Mouse (Mus musculus) lung, embryonic 14.5 days (tissue): ENCODE measurements around the gene Copz1. TPM values are rescaled to one million over a fixed set of nuclear protein-coding genes. Genes with fewer than 3 reads are reported as not detected.
A peak's percentile ranks its signal among the peaks of the same experiment; 100 is the strongest.

Experiments
- ATAC-seq: fragments of 200-750 bp; cut with Nextera tagmentation; 2 replicates; pipeline ENCODE4 v1.8.0; 2017; ENCODE audit warnings: mild to moderate bottlenecking, moderate TSS enrichment, moderate library complexity; ENCODE audit not compliant: insufficient read depth
- DNase-seq: peaks from one replicate; pipeline ENCODE4 v3.0.0-alpha.2; 2015
- H3K27ac ChIP-seq: fragments of 300-500 bp; sonication (generic); 2 replicates; pipeline ENCODE4 v1.5.1; 2014; ENCODE audit warnings: low read depth, mild to moderate bottlenecking, moderate library complexity
- H3K27me3 ChIP-seq: fragments of 300-500 bp; sonication (generic); 2 replicates; pipeline ENCODE4 v1.6.1; 2014; ENCODE audit warnings: low read length, control low read depth; ENCODE audit not compliant: insufficient read depth
- H3K36me3 ChIP-seq: fragments of 300-500 bp; sonication (generic); 2 replicates; pipeline ENCODE4 v1.6.1; 2014; ENCODE audit warnings: control low read depth; ENCODE audit not compliant: insufficient read depth
- H3K4me1 ChIP-seq: fragments of 300-500 bp; sonication (generic); 2 replicates; pipeline ENCODE4 v1.6.1; 2014; ENCODE audit warnings: antibody characterized with exemption, control low read depth; ENCODE audit not compliant: insufficient read depth
- H3K4me2 ChIP-seq: fragments of 300-500 bp; sonication (generic); 2 replicates; pipeline ENCODE4 v1.6.1; 2014; ENCODE audit warnings: mild to moderate bottlenecking
- H3K4me3 ChIP-seq: fragments of 300-500 bp; sonication (generic); 2 replicates; pipeline ENCODE4 v1.5.1; 2014; ENCODE audit warnings: low read depth, low read length
- H3K9ac ChIP-seq: fragments of 300-500 bp; sonication (generic); 2 replicates; pipeline ENCODE4 v1.6.1; 2014
- H3K9me3 ChIP-seq: fragments of 300-500 bp; sonication (generic); 2 replicates; pipeline ENCODE4 v1.6.1; 2016; ENCODE audit warnings: low read depth, low read length, control low read depth
- CTCF ChIP-seq: IDR thresholded peaks from 2 replicates; pipeline ENCODE4 v1.5.1; 2016; ENCODE audit warnings: antibody characterized with exemption, low read depth
- WGBS: fragments of 180-500 bp; shearing (Covaris S2); extraction: QIAGEN DNeasy Blood & Tissue Kit; methylation state at CpG from one replicate; pipeline ENCODE4 v1.1.7; 2014; 5-methylcytosine and 5-hydroxymethylcytosine counted together
- polyA plus RNA-seq: library from polyadenylated mRNA; unstranded; fragments of >200 nt; fragmentation: Nextera tagmentation; extraction: Ambion mirVana; gene quantifications from 2 replicates; pipeline ENCODE4 v1.2.1, GENCODE M21; 2014

Gene Copz1
- polyA plus RNA-seq, 1 experiment from 2014 or later = 306 TPM

- H3K27ac ChIP-seq = no peak within 1 kb of the TSS
- H3K27me3 ChIP-seq = no peaks in the 10 kb centered on the region
- H3K9me3 ChIP-seq = no peaks in the 10 kb centered on the region
- no peak for TF ChIP-seq CTCF
- DNase-seq (no peak), ATAC-seq (no peak)
- no peak within 1 kb of the TSS for H3K9ac ChIP-seq
- 32% methylated on average over 6 of the region's 6 CpGs for WGBS
- H3K4me1 ChIP-seq = peaks cover 17% of the 10 kb centered on the region; the same call in 1 of the 2 replicates
- H3K4me3 ChIP-seq = no peak within 1 kb of the TSS
- H3K4me2 ChIP-seq = no peak within 1 kb of the TSS
- peaks cover 3% of the 10 kb centered on the region; the same call in 1 of the 2 replicates for H3K36me3 ChIP-seq
These were observed 37.9 kb downstream of the Copz1 start, which contains the start of gene Gpr84 for GRCm38 (mm10) chr15:103310365-103310910. Gene Gpr84, minus strand, starts transcription at chr15:103310612.

GRCm38 (mm10) chr15:103313495-103314095 lies 41.1 kb downstream of the Copz1 start:
- peak; percentile 88 for DNase-seq
- H3K36me3 ChIP-seq = peaks cover 30% of the 10 kb centered on the region
- ATAC-seq = 0 out of 2 replicates have a peak, but pooled peaks have one; percentile 12
- peak; percentile 80 for TF ChIP-seq CTCF
- peak overlapping the region; percentile 63 for H3K4me2 ChIP-seq
- peak overlapping the region; percentile 4; the same call in 1 of the 2 replicates for H3K27ac ChIP-seq
- no peak overlapping the region for H3K9ac ChIP-seq
- H3K27me3 ChIP-seq = no peaks in the 10 kb centered on the region
- WGBS = 19% methylated on average over 18 of the region's 18 CpGs
- H3K9me3 ChIP-seq = no peaks in the 10 kb centered on the region
- H3K4me1 ChIP-seq = peaks cover 6% of the 10 kb centered on the region; the same call in 1 of the 2 replicates
- H3K4me3 ChIP-seq = no peak overlapping the region

GRCm38 (mm10) chr15:103314181-103314580 lies 41.7 kb downstream of the Copz1 start:
- DNase-seq = no peak
- Histone ChIP-seq H3K4me2 (peak overlapping the region; percentile 63), H3K9ac (no peak overlapping the region), H3K27me3 (no peaks in the 10 kb centered on the region), H3K27ac (no peak overlapping the region), H3K36me3 (peaks cover 32% of the 10 kb centered on the region), H3K4me1 (no peaks in the 10 kb centered on the region; the same call in 1 of the 2 replicates), H3K4me3 (0 out of 2 replicates have a peak overlapping the region, but pooled peaks have one; percentile 25), H3K9me3 (no peaks in the 10 kb centered on the region)
- ATAC-seq = no peak
- 47% methylated on average over 21 of the region's 22 CpGs for WGBS
- TF ChIP-seq CTCF = no peak

GRCm38 (mm10) chr15:103315011-103315502 lies 42.5 kb downstream of the Copz1 start:
- H3K4me2 ChIP-seq = peak overlapping the region; percentile 63
- 4% methylated on average over 18 of the region's 18 CpGs for WGBS
- H3K9ac ChIP-seq = peak overlapping the region; percentile 7; the same call in 1 of the 2 replicates
- H3K4me1 ChIP-seq = no peaks in the 10 kb centered on the region; the same call in 1 of the 2 replicates
- no peaks in the 10 kb centered on the region for H3K27me3 ChIP-seq
- peaks cover 32% of the 10 kb centered on the region for H3K36me3 ChIP-seq
- no peak overlapping the region for H3K27ac ChIP-seq
- TF ChIP-seq CTCF = peak; percentile 94
- H3K4me3 ChIP-seq = peak overlapping the region; percentile 25
- peak; percentile 84 for ATAC-seq
- no peaks in the 10 kb centered on the region for H3K9me3 ChIP-seq
- DNase-seq = peak; percentile 92

GRCm38 (mm10) chr15:103315979-103316776 lies 43.7 kb downstream of the Copz1 start:
- no peak overlapping the region for H3K4me3 ChIP-seq
- H3K36me3 ChIP-seq = peaks cover 32% of the 10 kb centered on the region
- no peak overlapping the region for H3K27ac ChIP-seq
- no peak for TF ChIP-seq CTCF
- WGBS = 71% methylated on average over 10 of the region's 10 CpGs
- ATAC-seq = peak; percentile 0; the same call in 1 of the 2 replicates
- no peaks in the 10 kb centered on the region for H3K9me3 ChIP-seq
- H3K9ac ChIP-seq = no peak overlapping the region
- no peak for DNase-seq
- no peaks in the 10 kb centered on the region for H3K27me3 ChIP-seq
- H3K4me1 ChIP-seq = no peaks in the 10 kb centered on the region; the same call in 1 of the 2 replicates
- no peak overlapping the region for H3K4me2 ChIP-seq

GRCm38 (mm10) chr15:103317120-103317519 lies 44.6 kb downstream of the Copz1 start:
- H3K4me2 ChIP-seq = no peak overlapping the region
- no peak for TF ChIP-seq CTCF
- ATAC-seq (no peak), DNase-seq (no peak)
- H3K27me3 ChIP-seq = no peaks in the 10 kb centered on the region
- peaks cover under 1% of the 10 kb centered on the region; the same call in 1 of the 2 replicates for H3K4me1 ChIP-seq
- H3K27ac ChIP-seq = no peak overlapping the region
- H3K4me3 ChIP-seq = no peak overlapping the region
- H3K36me3 ChIP-seq = peaks cover 32% of the 10 kb centered on the region
- H3K9me3 ChIP-seq = no peaks in the 10 kb centered on the region
- no peak overlapping the region for H3K9ac ChIP-seq
